Mouse (Mus musculus) G1E-ER4 (cell line): ENCODE measurements around the gene Lkaaear1. TPM values are rescaled to one million over a fixed set of nuclear protein-coding genes. Genes with fewer than 3 reads are reported as not detected.

Experiments
- GATA1 ChIP-seq: IDR thresholded peaks from one replicate; pipeline ENCODE4 v1.8.0; 2012; ENCODE audit warnings: low read length, inconsistent platforms
- polyA plus RNA-seq: library from polyadenylated mRNA; stranded (reverse); fragments of >175 nt; gene quantifications from 2 replicates; pipeline ENCODE4 v1.2.3, GENCODE M21; 2012

Lkaaear1 gene
- polyA plus RNA-seq, 1 experiment = not detected

- no peak for TF ChIP-seq GATA1
Measured at GRCm38 (mm10) chr2:181691571-181691970, 6.7 kb downstream of the Lkaaear1 start.

- no peak for TF ChIP-seq GATA1
Measured at GRCm38 (mm10) chr2:181691083-181691482, 7.2 kb downstream of the Lkaaear1 start.

GRCm38 (mm10) chr2:181689466-181690160, 8.6 kb downstream of the Lkaaear1 start:
- no peak for TF ChIP-seq GATA1

GRCm38 (mm10) chr2:181687586-181687985, 10.7 kb downstream of the Lkaaear1 start:
- TF ChIP-seq GATA1 = no peak

- TF ChIP-seq GATA1 = no peak
Measured at GRCm38 (mm10) chr2:181685686-181686085, 12.6 kb downstream of the Lkaaear1 start.

GRCm38 (mm10) chr2:181684713-181685112, 13.5 kb downstream of the Lkaaear1 start:
- no peak for TF ChIP-seq GATA1

GRCm38 (mm10) chr2:181683381-181683780, 14.9 kb downstream of the Lkaaear1 start:
- no peak for TF ChIP-seq GATA1

- no peak for TF ChIP-seq GATA1
Measured at GRCm38 (mm10) chr2:181681978-181682377, 16.3 kb downstream of the Lkaaear1 start.

- no peak for TF ChIP-seq GATA1
Measured at GRCm38 (mm10) chr2:181680716-181681117, 17.5 kb downstream of the Lkaaear1 start.

GRCm38 (mm10) chr2:181679951-181680715, 18.1 kb downstream of the Lkaaear1 start, which contains the start of gene Tcea2:
TSS of gene Tcea2 (plus strand) at chr2:181680310.
- no peak for TF ChIP-seq GATA1

- no peak for TF ChIP-seq GATA1
Measured at GRCm38 (mm10) chr2:181678780-181679179, 19.5 kb downstream of the Lkaaear1 start.

GRCm38 (mm10) chr2:181677755-181678098, 20.5 kb downstream of the Lkaaear1 start:
- no peak for TF ChIP-seq GATA1

- TF ChIP-seq GATA1 = no peak
Measured at GRCm38 (mm10) chr2:181677096-181677754, 21.0 kb downstream of the Lkaaear1 start.

- no peak for TF ChIP-seq GATA1
Measured at GRCm38 (mm10) chr2:181676424-181676823, 21.8 kb downstream of the Lkaaear1 start.

GRCm38 (mm10) chr2:181675454-181675853, 22.8 kb downstream of the Lkaaear1 start:
- TF ChIP-seq GATA1 = no peak

- TF ChIP-seq GATA1 = no peak
Measured at GRCm38 (mm10) chr2:181674934-181675333, 23.3 kb downstream of the Lkaaear1 start.

- TF ChIP-seq GATA1 = no peak
Measured at GRCm38 (mm10) chr2:181673501-181673900, 24.7 kb downstream of the Lkaaear1 start.
